Mouse (Mus musculus): ENCODE results near the gene Abhd17c.
"Not testable (repeated sequence)": the region's sequence is repeated elsewhere in the genome, so short reads cannot be mapped to it uniquely, and the experiment has no call there.

The Abhd17c gene

GRCm38 (mm10) chr7:84151001-84151959, at the start of gene Abhd17c:
Gene Abhd17c (minus strand): TSS chr7:84151893.
- in situ Hi-C loops (cut with MseI, MboI), result no loop called here

DNA sequence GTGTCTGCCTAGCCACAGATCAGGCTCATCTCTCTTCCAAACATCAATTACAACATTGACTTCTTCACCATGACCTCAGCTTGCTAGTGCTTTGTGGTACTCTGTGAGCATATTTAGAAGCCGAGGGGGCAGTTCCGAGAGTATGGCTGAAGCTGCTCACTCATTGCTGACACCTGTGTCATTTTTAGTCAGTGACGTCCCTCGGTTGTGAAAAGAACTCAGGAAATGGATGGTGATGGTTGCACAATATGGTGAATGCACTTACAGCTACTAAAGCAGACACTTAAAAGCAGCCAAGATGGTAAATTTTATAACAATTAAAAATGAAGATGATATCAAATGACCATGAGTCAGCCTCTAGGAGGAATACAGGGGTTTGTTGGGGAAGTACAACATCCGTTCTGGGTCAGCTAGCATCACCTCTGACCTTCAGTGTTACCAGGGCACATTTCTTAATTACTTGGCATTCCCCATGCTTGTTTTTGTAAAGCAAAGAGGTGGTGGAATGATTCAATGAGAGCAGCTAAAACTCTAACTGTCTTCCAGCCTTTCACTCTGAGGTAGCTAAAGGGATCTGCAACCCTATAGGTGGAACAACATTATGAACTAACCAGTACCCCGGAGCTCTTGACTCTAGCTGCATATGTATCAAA, 45.6 kb upstream of the Abhd17c start:
- in situ Hi-C loops (cut with MseI, MboI), result no loop called here

DNA sequence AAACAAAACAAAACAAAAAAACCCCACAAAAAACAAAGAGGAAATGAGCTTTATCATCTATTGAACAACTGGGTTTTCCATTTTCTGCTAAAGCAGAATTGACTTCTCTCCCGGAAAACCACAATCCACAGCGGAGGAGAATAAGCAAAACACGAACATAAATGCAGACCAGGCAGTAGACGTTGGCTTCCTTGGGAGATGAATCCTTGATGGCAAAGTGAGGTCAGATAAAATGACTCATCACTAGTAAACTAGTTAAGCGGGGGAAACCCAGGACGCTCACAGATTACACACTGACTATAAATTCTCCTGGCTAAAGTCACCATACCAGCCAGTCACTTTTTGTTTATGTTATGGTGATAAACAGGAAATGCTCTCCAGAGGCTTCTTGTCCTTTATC, 44.5 kb upstream of the Abhd17c start:
- in situ Hi-C loops (cut with MseI, MboI), result no loop called here

DNA sequence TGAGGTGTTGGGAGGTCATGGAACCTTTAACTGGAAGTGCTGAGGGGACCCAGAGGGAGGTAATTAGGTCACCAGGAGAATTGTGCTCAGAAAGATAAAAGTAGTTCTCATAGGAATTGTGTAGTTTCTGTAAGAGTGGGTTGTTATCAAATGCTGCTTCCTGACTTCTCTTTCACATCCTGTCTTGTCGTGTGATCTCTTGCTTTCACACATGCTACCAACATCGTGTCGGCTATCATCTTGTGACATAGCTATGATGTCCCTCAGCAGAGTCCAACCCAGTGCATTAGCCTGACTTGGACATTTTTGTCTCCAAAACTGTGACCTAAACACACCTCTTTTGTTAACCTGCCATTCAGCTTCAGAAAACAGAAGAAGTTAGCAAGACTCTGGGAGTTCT, 40.6 kb upstream of the Abhd17c start:
- in situ Hi-C loops (cut with MseI, MboI), result no loop called here

DNA sequence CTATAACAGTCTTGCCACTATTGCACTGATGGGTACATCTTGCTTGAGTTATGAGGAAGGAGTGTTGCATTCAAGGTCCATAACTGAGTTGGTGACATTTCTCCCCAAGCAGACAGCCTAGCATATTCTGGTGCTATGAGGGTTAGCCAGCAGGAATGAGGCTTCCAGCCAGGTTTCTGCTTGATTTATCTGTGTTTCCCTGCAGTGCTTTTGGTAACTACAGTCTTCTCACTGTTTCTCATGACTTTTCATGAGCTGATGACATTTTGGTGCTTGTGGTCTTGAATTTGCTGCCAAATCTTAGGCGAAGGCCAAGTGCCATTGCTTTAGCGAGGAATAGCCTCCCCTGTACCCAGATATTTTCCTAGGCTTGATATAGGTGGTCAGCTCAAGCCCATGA, 39.8 kb upstream of the Abhd17c start:
- in situ Hi-C loops (cut with MseI, MboI), result no loop called here

DNA sequence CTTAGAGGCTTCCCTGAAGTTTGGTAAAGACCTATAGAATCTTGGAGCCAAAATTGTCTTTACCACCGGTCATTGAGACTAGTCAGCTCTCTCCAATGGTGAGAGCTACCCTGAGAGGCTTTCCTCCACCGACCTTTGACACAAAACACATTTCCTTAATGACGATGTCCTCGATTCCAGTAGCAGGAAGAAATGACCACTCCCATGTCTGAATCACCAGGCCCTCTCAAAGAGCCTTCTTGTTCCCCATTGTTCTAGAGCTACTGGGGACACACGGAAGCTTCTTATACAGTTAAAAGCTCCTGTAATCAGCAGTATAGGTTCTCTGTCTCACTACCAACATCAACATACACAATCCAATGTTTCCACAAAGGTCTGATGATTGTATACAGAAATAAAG, 36.5 kb upstream of the Abhd17c start:
- in situ Hi-C loops (cut with MseI, MboI), result no loop called here

GRCm38 (mm10) chr7:84185196-84185595, 33.5 kb upstream of the Abhd17c start:
- in situ Hi-C loops (cut with MseI, MboI), result no loop called here

DNA sequence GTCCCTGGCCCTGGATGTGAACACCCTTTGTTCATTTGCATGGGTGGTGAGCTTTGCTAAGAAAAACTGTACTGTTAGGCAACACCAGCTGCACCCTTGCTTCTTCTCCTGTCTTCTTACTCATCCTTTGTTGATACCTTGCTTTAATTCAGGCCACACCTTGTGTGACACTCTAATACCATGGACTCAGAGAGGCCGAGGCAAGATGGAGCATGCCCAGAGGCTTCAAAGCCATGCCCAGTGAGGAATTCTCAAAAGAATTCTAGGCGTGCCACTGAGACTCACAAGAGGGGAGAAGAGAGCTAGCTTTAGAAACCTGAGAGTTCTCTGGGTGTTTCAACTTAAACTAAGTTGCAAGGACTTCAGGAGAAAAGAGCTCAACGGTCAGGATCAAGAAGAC, 33.0 kb upstream of the Abhd17c start:
- in situ Hi-C loops (cut with MseI, MboI), result no loop called here

GRCm38 (mm10) chr7:84178809-84179208, 27.1 kb upstream of the Abhd17c start:
- in situ Hi-C loops (cut with MseI, MboI), result not testable (repeated sequence)

DNA sequence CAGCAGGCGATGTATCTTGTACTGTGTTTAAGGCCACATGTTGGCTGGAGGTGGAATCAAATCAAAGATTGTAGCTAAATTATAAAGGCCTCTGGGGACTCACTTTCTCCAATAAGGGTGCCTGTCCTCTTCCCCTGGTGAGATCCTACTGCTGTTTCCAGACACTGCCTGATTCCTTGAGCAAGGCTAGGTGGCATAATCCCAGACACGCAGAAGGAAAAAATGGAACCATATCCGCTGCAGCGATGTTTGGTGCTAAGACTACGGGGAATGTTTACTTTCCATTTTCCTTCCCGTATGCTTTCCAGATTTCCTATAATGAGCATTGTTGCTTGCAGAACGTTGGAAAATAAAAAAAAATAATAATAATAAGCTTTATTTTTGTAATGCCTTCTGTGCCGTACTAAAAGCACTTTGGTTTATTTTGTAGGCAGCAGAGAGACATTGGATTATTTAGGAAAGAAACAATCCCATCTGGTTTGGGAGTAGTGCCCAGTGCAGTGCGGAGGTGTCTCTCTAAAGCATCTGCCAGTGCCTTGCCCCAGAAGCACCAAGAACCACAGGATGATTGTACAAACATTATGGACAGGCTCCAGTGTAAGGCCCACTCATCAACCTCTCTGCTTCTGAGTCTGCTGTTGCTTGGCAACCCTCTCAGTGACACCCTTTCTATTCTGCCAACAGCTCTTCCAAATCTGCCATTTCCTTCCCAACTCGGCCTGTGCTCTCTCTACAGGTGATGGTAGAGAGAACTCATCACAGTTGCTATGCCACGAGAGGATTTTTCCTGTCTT, 23.2 kb upstream of the Abhd17c start:
- in situ Hi-C loops (cut with MseI, MboI), result no loop called here

- in situ Hi-C loops (cut with MseI, MboI), result no loop called here
Measured at GRCm38 (mm10) chr7:84173394-84173793, 21.7 kb upstream of the Abhd17c start.

GRCm38 (mm10) chr7:84171177-84171787, 19.6 kb upstream of the Abhd17c start:
- in situ Hi-C loops (cut with MseI, MboI), result no loop called here

GRCm38 (mm10) chr7:84168355-84168754, 16.7 kb upstream of the Abhd17c start:
- in situ Hi-C loops (cut with MseI, MboI), result no loop called here

DNA sequence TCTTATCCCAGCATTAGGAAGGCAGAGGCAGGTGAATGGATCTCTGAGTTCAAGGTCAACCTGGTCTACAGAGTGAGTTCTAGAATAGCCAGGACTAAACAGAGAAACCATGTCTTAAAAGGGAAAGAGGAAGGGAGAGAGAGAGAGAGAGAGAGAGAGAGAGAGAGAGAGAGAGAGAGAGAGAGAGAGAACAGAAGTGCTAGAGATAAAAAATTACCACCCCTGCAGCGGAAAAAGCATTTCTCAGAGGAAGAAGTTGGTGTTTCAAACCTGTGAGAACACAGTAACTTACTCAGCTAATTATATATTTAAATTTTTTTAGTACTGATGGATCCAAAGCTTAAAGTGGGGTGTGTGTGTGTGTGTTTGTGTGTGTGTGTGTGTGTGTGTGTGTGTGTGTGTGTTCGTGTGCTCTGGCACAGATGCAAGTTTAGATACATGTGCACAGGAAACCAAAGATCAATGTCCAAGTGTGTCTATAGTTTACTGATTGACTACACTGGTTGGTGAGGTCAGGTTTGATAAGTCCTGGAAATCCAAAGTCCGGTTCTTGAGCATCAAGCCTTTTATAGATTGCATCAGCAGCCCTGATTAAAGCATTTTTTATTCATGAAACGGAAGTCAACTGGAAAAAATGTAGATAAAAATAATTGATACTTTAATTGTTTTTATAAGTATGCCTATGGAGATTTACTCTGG, 15.2 kb upstream of the Abhd17c start:
- in situ Hi-C loops (cut with MseI, MboI), result no loop called here

- in situ Hi-C loops (cut with MseI, MboI), result no loop called here
Measured at GRCm38 (mm10) chr7:84166007-84166406, 14.3 kb upstream of the Abhd17c start.

DNA sequence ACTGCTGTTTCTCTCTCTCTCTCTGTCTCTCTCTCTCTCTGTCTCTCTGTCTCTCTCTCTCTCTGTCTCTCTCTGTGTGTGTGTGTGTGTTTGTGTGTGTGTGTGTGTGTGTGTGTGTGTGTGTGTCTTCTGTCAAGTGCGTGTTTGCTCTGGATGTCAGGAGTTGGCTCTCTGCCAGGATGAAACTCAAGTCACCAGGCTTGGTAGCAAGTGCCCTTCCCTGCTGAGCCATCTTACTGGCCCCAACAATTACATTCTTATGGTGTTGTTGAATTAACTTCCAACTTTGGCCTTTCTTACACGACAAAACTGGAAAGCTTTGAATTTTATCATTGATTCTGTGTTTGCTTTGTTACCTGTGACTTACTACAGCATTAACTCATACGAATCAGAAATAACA, 13.6 kb upstream of the Abhd17c start:
- in situ Hi-C loops (cut with MseI, MboI), result no loop called here

DNA sequence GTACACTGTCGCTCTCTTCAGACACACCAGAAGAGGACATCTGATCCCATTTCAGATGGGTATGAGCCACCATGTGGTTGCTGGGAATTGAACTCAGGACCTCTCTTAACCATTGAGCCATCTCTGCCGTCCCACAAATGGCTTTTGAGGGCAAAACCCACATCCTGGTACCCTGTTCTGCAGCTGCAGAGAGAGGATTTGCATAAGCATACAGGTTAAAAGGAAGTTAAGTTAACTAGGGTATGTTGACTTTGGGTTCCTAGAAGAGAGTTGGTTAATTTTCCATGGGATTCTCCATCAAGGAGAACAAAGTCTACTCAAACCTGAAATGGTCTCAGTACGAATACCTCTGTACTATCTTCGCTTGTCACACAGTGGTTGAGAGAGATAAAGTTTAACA, 13.2 kb upstream of the Abhd17c start:
- in situ Hi-C loops (cut with MseI, MboI), result no loop called here

DNA sequence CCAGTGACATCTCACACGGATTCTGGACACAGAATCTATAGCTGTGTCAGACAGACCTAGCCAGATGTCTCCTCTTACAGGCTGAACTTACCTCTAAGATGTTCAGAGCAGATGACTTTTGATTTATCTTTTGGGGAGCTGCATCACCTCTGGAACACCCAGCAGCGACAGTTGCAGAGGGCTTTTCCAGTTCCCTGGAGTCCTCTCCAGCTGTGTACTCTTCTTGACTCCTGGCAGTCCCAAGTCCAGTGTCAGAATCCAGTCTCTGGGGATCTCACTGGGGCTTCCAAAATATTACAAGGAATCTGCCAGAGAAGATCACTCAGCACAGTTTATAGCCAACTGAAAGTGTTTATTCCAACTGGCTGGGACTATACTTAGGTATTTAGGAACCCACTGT, 12.7 kb upstream of the Abhd17c start:
- in situ Hi-C loops (cut with MseI, MboI), result no loop called here

DNA sequence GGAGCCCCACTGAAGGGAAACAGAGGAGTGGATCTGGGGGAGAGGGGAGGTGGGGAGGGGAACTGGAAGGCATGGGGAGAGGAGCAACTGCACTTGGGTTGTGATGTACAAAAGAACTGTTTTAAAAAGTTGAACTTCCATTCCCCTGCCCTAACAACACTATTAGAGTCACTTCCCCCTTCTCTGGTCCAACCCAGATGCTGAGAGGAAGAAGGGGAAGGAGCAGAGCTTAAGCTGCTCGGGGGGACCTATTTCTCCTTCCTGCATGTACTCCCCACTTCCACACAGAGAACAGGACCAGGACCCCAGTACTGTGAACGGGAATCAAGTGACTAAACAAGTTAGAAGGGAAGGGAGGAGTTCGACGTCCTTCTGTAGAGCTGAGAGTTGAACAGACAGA, 11.9 kb upstream of the Abhd17c start:
- in situ Hi-C loops (cut with MseI, MboI), result no loop called here

DNA sequence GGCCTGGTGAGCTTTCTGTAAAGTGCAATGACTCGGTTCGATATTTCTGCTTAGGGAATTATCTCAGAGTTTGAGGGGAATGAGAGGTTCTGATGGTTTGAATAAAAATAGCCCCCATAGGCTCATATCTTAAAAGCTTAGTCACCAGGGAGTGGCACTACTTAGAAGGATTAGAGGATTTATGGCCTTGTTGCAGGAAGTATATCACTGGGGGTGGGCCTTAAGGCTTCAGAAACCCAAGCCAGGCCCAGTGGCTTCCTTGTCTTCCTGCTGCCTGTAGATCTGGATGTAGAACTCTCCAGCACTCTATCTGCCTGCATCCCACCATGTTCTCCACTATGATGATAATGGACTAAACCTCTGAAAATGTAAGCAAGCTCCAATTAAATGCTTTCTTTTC, 7.7 kb upstream of the Abhd17c start:
- in situ Hi-C loops (cut with MseI, MboI), result no loop called here

- in situ Hi-C loops (cut with MseI, MboI), result no loop called here
Measured at GRCm38 (mm10) chr7:84153821-84154220, 2.1 kb upstream of the Abhd17c start.

Measured in mouse trophoblast stem cell (cell line).